Mouse (Mus musculus) spleen, adult 10 weeks (tissue): ENCODE measurements around the gene Nphp1. TPM values are rescaled to one million over a fixed set of nuclear protein-coding genes. Genes with fewer than 3 reads are reported as not detected.

Experiments
- polyA plus RNA-seq: library from polyadenylated mRNA; stranded (reverse); fragments of 350-450 nt; fragmentation: Illumina TruSeq; extraction: RNeasy Lipid Tissue Mini Kit (QIAGEN cat#74804); gene quantifications from one replicate; pipeline ENCODE4 v1.2.3, GENCODE M21; 2015; ENCODE audit warnings: low replicate concordance; ENCODE audit not compliant: insufficient read depth

The Nphp1 gene
- polyA plus RNA-seq = 4.8 TPM

GRCm38 (mm10) chr2:127788440-127789116 is at the start of gene Nphp1:
Gene Nphp1 (minus strand): TSS chr2:127788897.

DNA sequence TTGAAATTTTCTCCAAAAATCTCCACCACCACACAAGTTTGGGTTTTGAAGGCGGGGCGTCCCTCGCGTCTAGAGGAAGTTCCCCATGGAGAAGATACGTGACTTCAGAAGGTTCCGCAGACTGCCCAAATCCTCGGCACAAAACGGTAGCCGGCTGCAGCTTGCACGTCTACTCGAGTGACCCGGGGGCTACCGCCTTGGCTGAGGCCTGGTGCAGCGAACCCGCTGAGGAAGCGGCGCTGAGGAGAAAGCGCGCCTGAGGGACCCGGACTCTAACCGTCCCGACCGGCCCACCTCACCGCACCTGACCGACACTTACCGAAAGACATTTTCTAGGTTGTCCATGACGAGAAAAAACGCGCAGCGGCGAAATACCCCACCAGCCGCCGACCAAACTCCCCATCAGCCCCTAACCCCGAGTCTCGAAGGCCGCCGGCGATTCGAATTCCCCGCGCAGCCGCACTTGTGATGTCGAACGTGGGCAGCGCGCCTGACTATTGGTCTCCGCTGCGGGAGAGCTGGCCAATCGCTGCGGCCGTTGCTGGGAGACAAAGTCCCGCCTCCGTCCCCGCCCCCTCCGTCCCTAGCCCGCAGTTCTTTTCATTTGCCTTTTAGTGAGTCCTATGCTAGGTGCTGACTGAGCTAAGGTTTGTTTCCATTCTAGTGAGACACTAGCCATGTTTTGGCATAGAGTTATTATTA is 42.9 kb upstream of the Nphp1 start, which contains the start of gene Bub1:
TSS of gene Bub1 (minus strand) at position 465 of the 702 bp plus-strand sequence.

DNA sequence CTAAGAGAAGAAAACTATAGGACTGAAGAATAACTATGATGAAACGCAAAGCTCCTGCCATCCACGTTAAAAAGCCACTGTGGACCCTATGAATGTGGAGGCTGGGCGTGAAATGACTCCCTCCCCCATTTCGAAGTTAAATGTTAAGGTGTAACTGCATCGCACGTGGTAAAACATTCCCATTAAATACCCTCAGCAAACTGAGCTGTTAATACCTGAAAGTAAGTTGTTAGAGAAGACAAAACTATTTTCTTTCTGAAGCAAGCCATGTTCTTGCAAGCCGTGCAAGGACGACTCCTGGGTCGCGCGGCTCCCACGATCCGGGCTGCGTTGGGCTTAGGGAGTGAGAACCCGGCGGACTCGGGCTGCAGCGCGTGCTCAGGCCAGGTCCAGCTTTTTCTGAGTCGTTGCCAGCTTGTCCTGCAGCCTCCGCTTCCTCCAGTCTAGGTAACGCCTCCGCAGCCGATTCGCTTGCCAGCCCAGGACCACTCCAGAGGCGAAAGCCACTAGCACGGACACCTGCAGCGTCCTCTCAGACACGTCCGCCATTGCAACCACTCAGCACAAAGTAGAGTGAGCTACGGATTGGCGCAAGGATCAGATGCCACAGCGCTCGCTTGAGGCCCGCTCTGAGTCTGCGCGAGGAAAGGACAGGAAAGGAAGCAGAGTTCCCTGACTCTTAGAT is 3.4 kb upstream of the Nphp1 start, which contains the start of gene Mtln:
TSS of gene Mtln (minus strand) at position 570 of the 685 bp plus-strand sequence.

GRCm38 (mm10) chr2:127729671-127730070 is 59.0 kb downstream of the Nphp1 start, which contains the start of gene Mall:
Gene Mall (minus strand): TSS chr2:127729932.

Other genes with a start within 250 kb of the Nphp1 start
- gene Prom2, start 247.4 kb downstream of the Nphp1 start, polyA plus RNA-seq = not detected
- gene Zfp661, start 201.8 kb downstream of the Nphp1 start, polyA plus RNA-seq = 5.0 TPM
- gene Mrps5, start 201.7 kb downstream of the Nphp1 start, polyA plus RNA-seq = 50.2 TPM
- gene Mal, start 132.2 kb downstream of the Nphp1 start, polyA plus RNA-seq = 5.2 TPM
- gene Mall, start 59.0 kb downstream of the Nphp1 start, polyA plus RNA-seq = 0.19 TPM
- 6.3 TPM for gene Mtln, start 3.6 kb upstream of the Nphp1 start, polyA plus RNA-seq
- gene Bub1, start 43.0 kb upstream of the Nphp1 start, polyA plus RNA-seq = 9.3 TPM
- 0.37 TPM for gene Acoxl, start 50.0 kb upstream of the Nphp1 start, polyA plus RNA-seq